Mouse (Mus musculus) Patski (cell line): ENCODE measurements around the gene Hif3a. TPM values are rescaled to one million over a fixed set of nuclear protein-coding genes. Genes with fewer than 3 reads are reported as not detected.
"Not testable (repeated sequence)": the region's sequence is repeated elsewhere in the genome, so short reads cannot be mapped to it uniquely, and the experiment has no call there.

ENCODE experiments used
- ATAC-seq: fragments of 100-300 bp; one replicate; pipeline ENCODE4 v1.8.0; 2021
- CTCF ChIA-PET: fragments of 350-600 bp; sonication (Branson Sonifier 250); formaldehyde crosslinking; loops from one replicate; lab custom pipeline; 2022; ENCODE audit warnings: inconsistent platforms; lab: Charles Lee
- POLR2A ChIA-PET: fragments of 350-600 bp; sonication (Branson Sonifier 250); formaldehyde crosslinking; loops from one replicate; lab custom pipeline; 2022; ENCODE audit warnings: antibody characterized with exemption, inconsistent platforms; lab: Charles Lee
- DNase-seq: peaks from one replicate; pipeline ENCODE4 v3.0.0-alpha.2; 2011; ENCODE audit warnings: low read depth, low spot score
- H3K27me3 ChIP-seq: fragments of 371-371 bp; one replicate; pipeline ENCODE4 v1.5.1; 2021
- CTCF ChIP-seq: fragments of 100-300 bp; IDR thresholded peaks from one replicate; pipeline ENCODE4 v1.5.1; 2021
- in situ Hi-C: fragments of 300-500 bp; cut with MboI; formaldehyde crosslinking; loops from 3 replicates; pipeline ENCODE4 v1.11.1; 2018; ENCODE audit warnings: low pct_unique_long_range_greater_than_20kb, mixed read lengths
- polyA plus RNA-seq: library from polyadenylated mRNA; unstranded; gene quantifications from one replicate; pipeline ENCODE4 v1.2.3, GENCODE M21; 2021

Gene Hif3a
- 0.01 TPM for polyA plus RNA-seq

GRCm38 (mm10) chr7:17062389-17062788 lies at the start of gene Hif3a:
Gene Hif3a (minus strand): TSS chr7:17062427.
- no peak for ATAC-seq
- in situ Hi-C loops, result no loop called here
- H3K27me3 ChIP-seq, result peaks cover 4% of the 10 kb centered on the region
- no peak for TF ChIP-seq CTCF
- POLR2A ChIA-PET, result no interaction called here
- no peak for DNase-seq
- CTCF ChIA-PET, result interaction anchor here (4.9 kb wide), 1 partner anchor 11 kb away, joined by 17 read pairs; the partner anchor contains the start of gene Psg16

- ATAC-seq, CTCF ChIA-PET, DNase-seq, H3K27me3 ChIP-seq, in situ Hi-C loops, POLR2A ChIA-PET: not testable (repeated sequence)
Observed at GRCm38 (mm10) chr7:17101631-17102030, 39.4 kb upstream of the Hif3a start.

DNA sequence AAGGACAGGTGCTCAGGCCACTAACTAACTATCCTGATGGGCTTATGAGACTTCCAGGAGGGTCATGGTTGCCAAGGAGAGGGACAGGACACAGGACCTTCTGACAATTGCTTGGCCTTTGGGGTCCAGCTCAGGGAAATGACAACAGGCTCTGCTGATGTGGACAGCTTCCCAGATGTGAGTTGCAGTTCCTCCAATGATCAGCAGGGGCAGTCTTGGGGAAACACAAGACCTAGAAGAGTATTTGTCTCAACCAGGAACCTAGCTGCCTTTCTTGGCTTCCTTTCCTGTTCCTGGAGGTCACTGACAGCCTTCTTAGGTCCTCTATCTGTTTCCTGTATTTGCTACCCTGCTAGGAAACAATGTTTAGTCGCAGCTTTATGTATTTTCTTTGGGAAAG lies 29.1 kb upstream of the Hif3a start:
- no peak for ATAC-seq
- no peaks in the 10 kb centered on the region for H3K27me3 ChIP-seq
- no peak for DNase-seq
- POLR2A ChIA-PET, result no interaction called here
- CTCF ChIA-PET, result interaction anchor here (1.4 kb wide), 1 partner anchor 14 kb away, joined by 3 read pairs; no protein-coding TSS in a partner anchor
- in situ Hi-C loops, result no loop called here
- TF ChIP-seq CTCF, result peak; percentile 49

DNA sequence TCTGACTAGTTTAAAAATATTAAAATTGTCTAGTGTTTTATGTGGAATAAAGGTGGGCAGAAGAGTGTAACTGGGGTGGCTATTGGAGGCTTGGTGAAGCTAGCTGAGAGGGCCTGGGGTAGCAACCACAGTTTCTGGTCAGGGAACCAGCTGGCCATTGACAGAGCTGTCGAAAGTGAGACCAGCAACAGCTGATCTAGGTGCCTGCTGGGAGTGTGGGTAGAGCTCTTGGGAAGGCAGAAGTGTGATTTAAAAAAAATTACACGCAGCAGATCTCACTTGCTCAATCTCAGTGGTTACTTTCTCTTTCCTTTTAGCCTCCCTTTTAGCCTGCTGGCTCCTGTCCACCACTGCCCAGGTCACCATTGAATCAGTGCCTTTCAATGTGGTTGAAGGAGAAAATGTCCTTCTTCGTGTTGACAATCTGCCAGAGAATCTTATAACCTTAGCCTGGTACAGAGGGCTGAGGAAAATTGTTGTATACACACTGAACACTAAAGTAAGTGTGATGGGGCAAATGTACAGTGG lies 27.9 kb upstream of the Hif3a start:
- POLR2A ChIA-PET, result no interaction called here
- no peak for DNase-seq
- no peak for TF ChIP-seq CTCF
- in situ Hi-C loops, result no loop called here
- H3K27me3 ChIP-seq, result no peaks in the 10 kb centered on the region
- ATAC-seq, result no peak
- CTCF ChIA-PET, result no interaction called here

DNA sequence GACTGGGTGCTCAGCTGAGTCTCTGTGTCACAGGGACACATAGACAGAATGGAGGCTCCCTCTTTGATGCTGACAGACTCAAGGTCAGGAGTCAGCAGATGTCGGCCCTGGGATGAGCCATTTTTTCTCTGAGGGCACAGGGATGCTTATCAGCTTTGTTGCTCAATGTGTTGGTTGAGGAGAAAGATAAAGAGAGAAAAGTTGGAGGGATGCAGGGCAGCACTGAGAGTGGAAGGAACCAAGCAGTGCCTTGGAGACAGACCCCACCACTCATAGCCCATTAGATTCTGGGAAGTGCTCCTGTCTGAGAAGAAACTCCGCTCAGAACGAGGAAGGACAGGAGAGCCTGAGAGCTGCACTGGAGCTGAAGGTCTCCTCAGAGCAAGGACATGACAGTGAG lies 25.5 kb upstream of the Hif3a start:
- DNase-seq (no peak), ATAC-seq (no peak)
- in situ Hi-C loops, result no loop called here
- TF ChIP-seq CTCF, result no peak
- ChIA-PET POLR2A (no interaction called here), CTCF (no interaction called here)
- peaks cover 9% of the 10 kb centered on the region for H3K27me3 ChIP-seq

- in situ Hi-C loops, result no loop called here
- peaks cover 20% of the 10 kb centered on the region for H3K27me3 ChIP-seq
- DNase-seq (no peak), ATAC-seq (no peak)
- ChIA-PET CTCF (interaction anchor here (0.9 to 1.5 kb wide), 3 partner anchors 9 to 32 kb away, joined by 3 to 5 read pairs (median 3); partner anchors contain the start of gene Psg16), POLR2A (no interaction called here)
- TF ChIP-seq CTCF, result no peak
Observed at GRCm38 (mm10) chr7:17082766-17083165, 20.5 kb upstream of the Hif3a start.

DNA sequence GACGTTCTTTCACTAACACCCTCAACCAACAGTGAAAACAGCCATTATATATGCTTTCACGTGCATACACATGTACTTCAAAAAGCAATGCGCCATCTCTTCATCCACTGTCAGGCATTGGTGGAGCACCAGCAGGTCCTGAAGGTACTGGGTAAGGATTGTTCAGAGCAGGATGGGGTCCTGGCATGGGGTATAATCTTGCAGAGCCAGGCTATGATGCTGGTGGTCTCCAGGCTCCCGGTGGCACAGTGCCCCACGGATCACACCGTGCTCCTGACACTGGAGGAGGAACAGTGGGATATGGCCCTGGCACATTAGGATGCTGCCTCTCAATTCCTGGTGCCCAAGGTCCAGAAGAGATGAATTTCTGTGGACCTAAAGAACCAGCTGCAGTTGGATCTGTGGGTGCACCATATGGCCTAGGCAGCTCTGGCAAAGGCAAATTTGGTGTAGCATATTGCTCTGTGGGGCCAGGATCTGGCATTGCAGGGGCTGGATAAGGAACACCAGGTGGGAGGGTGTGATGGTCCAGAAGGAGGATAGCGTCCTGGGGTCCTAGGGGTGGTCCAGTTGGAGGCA lies 15.9 kb upstream of the Hif3a start:
- peaks cover 13% of the 10 kb centered on the region for H3K27me3 ChIP-seq
- CTCF ChIA-PET, result no interaction called here
- POLR2A ChIA-PET, result no interaction called here
- in situ Hi-C loops, result no loop called here
- TF ChIP-seq CTCF, result no peak
- DNase-seq, result no peak
- no peak for ATAC-seq

GRCm38 (mm10) chr7:17076542-17076941 lies 14.3 kb upstream of the Hif3a start:
- peaks cover 13% of the 10 kb centered on the region for H3K27me3 ChIP-seq
- ChIA-PET CTCF (no interaction called here), POLR2A (no interaction called here)
- no peak for ATAC-seq
- DNase-seq, result no peak
- no peak for TF ChIP-seq CTCF
- in situ Hi-C loops, result no loop called here

- ATAC-seq (peak; percentile 73), DNase-seq (no peak)
- peaks cover 8% of the 10 kb centered on the region for H3K27me3 ChIP-seq
- TF ChIP-seq CTCF, result peak; percentile 95
- CTCF ChIA-PET, result interaction anchor here (0.9 to 2.1 kb wide), 13 partner anchors 8 to 1799 kb away, joined by 3 to 17 read pairs (median 3); partner anchors contain the start of gene Hif3a
- POLR2A ChIA-PET, result no interaction called here
- in situ Hi-C loops, result no loop called here
Observed at GRCm38 (mm10) chr7:17073904-17074615, 11.8 kb upstream of the Hif3a start, which contains the start of gene Psg16. Gene Psg16 (plus strand): TSS chr7:17074040.

DNA sequence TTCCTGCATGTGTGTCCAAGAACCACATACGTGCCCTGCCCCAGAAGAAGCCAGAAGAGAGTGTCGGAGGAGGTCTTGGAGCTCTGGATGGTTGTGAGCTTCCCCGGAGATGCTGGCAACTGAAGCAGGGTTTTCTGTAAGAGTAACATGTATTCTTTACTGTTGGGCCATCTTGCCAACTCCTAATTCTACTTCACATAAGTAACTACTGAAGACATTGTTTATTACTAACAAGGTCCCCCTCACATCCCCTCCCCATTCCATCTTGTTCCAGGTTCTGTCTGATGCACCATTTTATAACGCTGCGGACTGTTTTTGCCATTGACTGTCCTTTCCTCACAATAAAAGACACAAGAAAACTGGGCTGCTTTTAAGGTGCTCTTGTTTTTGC lies 11.3 kb upstream of the Hif3a start:
- ChIA-PET CTCF (interaction anchor here (0.9 to 2.1 kb wide), 13 partner anchors 9 to 1799 kb away, joined by 3 to 17 read pairs (median 3); partner anchors contain the start of gene Hif3a), POLR2A (no interaction called here)
- H3K27me3 ChIP-seq, result peaks cover 8% of the 10 kb centered on the region
- no peak for TF ChIP-seq CTCF
- no peak for ATAC-seq
- DNase-seq, result no peak
- in situ Hi-C loops, result no loop called here

- CTCF ChIA-PET, result interaction anchor here (1.4 to 6.1 kb wide), 2 partner anchors 9 to 66 kb away, joined by 3 to 29 read pairs; no protein-coding TSS in a partner anchor
- ATAC-seq, POLR2A ChIA-PET, DNase-seq, H3K27me3 ChIP-seq: not testable (repeated sequence)
- in situ Hi-C loops, result loop anchor here (5.0 kb wide), 2 partner anchors 65 to 115 kb away; no protein-coding TSS in a partner anchor
Observed at GRCm38 (mm10) chr7:17067651-17068050, 5.4 kb upstream of the Hif3a start.
